Mouse (Mus musculus) mouse trophoblast stem cell (cell line): ENCODE measurements at regions not wholly inside any gene's neighbourhood (a gene's known extent, or its start where the extent isn't known, plus 50 kb on each side); places are given as distances from the start of the nearest gene placed in this dataset.
"Not testable (repeated sequence)": the region's sequence is repeated elsewhere in the genome, so short reads cannot be mapped to it uniquely, and the experiment has no call there.

Source experiments
- in situ Hi-C, 2 experiments: fragments of 300-500 bp; cut with MseI, MboI; formaldehyde crosslinking; loops; 2 replicates in 1 of 2; 3 replicates in 1 of 2; pipeline ENCODE4 v1.15.1; 2025

DNA sequence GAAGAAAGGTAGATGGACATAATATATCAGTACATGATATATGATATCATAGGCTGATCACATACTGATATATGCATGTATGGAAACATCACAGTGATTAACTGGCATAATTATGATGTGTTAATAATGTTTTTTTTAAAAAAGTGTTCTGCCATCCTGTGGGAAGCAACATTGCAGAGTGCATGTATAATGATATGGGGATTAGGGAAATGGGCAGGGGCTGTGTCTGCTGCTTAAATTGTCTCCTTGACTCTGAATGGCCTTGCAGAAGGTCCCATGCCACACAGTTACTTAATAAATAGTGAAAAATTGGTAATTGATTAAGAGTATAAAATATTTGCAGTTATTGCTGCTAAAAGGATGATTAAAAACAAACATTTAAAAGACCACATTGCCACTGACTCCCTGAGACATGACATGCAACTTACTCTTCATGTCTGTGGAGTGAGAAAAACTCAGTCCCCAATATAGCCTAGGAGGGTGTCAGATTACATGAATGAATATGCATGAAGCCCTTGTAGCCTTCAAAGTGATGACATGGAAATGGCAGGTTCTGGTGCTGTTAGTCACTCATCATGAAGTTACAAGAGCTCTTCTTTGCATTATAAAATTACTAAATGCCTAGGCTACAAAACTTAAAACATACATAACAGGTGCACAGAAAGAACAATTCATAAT lies 440.1 kb upstream of the Ube2e3 start:
- in situ Hi-C loops: no loop called here

DNA sequence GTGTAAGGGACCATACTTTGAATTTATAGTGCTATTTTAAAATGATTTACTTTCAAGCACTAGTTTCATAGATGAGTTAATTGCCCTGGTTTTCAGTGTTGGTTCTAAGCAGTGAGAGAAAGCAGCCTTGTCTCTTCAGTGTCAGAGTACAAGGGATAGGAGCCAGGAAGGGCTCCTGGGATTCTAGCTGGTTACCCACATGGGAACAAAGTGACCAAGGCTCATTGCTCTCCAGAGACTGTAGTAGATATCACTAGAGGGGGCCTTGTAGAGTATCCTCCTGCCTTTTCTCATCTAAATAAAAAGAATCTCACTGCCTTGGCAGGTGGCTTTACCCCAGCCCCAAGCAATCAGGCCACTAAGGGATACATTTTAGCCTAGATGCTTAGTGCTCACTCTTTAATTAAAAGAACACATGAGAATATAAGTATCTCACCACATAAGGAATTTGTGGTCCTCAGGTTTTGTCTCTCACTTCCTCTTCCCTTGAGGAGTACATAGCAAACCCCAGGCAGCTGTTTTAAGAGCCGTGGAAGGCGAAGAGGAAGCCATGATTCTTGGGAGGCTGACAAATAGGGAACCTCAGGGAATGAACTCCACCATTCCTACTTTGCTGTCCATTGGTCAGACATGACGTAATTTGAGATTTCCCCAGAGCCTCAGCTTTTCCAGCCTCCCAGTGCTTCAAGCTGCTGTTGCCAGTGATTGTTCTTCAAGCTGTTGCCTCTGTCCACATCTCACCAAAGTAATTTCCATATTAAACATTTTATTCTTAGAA lies 449.2 kb upstream of the Ube2e3 start:
- in situ Hi-C loops: no loop called here

DNA sequence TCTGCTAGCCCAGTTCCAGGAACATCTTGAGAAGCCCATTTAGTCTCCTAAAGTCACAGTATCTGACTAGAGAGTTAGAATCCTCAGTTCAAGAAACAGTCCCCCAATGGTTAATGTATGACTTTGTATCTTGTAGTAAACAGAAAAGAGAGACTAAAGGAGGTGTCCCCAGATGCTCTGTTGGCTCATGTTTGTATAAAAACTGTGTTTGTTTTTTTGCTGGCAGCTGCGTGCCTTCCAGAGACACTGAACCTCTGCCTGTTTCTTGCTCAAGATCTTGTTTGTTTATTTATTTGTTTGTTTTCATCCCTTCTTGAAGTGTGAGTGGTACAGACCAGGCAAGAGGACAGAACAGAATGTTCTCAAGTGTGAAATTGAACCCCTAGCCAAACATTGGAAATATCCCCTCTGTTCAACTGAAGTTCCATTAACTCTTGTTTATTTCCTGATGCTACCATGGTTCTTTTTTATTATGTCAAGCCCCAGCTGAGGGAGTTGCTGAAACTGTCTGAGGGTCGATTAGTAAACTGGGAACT lies 451.3 kb upstream of the Ube2e3 start:
- in situ Hi-C loops: no loop called here

DNA sequence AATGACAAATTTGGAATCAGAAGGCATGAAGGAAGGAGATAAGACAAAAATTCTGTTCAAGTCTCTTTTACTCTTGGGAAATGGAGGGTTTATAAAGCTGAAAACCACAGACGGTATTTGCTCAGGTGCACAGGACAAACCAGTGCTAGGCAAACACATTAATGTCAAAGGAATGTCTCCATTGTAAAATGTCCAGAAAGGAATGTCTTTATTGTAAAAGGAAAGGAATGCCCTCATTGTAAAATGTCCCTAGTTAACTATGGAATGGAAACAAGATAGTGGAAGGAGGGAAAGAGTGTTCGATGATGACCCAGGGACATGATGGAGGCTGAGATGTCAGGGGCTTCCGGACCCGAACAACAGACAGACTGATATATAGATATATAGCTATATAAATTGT lies 454.9 kb upstream of the Ube2e3 start:
- in situ Hi-C loops: no loop called here

DNA sequence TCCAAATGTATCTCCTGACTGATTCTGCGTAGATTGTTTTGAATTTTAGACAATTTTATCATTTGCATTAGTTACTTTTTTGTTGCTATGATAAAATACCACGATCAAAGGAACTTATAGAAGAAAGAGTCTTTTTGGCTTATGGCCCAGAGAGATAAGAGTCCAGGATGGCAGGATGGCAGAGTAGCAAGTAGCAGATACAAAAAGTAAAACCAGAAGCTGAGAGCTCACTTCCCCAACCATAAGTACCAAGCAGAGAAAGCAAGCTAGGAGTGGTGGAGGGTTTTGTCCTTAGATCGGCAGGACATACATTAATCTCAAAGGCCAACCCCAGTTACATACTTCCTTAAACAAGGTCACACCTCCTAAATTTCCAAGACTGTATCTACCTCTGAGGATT lies 457.7 kb upstream of the Cwc22 start:
- in situ Hi-C loops: no loop called here

DNA sequence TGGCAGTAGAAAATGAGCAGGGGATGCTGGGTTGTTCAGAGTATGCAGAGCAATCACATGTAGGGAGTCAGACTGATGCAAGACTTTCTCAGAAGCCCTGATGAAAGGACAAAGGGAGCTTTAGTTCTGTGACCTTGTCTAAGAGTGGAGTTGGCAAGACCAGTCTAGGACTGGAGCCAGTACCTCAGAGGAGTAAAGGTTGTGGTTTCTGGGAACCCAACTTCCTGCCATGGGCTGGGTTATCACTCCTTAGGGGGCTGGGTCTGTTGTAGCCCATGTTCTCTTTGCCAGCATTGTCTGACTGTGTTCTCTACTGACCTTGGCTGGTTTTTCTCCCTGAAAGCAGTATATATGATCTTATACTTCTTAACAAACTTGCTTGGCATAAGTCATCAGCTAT lies 453.1 kb upstream of the Cwc22 start:
- in situ Hi-C loops: no loop called here

DNA sequence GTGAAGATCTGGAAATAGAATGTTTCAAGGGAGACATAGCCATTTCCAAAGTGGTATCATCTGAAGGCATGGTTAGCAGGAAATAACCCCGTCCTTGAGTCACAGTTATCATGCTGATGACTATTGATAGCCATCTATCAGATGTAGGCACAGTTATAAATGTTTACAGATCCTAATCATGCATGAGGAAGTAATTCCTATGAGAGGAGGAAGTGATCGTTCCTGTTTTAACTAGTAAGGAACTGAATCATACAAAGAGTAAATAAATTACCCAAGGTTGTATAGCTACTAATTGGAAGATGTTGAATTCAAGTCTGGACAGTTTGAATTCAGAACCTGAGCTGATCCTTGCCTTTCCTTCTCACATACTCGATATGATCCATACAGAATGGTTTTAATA lies 450.7 kb upstream of the Cwc22 start:
- in situ Hi-C loops: no loop called here

DNA sequence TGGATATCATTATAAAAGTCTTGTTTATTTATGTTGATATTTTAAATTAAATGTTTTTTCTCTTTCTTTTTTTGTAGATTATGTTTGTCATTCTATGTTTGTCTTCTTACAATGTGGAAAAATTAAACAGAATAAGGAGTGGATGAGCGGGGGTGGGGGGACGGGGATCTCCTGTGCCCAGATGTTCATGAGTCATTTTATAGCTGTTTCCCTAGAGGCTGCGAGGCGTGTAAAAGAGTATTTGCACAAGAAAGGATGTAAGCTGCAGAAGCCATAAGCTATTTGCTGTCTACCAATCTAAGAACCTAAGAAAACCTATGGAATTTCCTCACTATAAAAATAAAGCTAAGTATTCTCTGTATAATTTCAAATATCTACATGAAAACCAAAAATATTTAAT lies 446.9 kb upstream of the Cwc22 start:
- in situ Hi-C loops: no loop called here

DNA sequence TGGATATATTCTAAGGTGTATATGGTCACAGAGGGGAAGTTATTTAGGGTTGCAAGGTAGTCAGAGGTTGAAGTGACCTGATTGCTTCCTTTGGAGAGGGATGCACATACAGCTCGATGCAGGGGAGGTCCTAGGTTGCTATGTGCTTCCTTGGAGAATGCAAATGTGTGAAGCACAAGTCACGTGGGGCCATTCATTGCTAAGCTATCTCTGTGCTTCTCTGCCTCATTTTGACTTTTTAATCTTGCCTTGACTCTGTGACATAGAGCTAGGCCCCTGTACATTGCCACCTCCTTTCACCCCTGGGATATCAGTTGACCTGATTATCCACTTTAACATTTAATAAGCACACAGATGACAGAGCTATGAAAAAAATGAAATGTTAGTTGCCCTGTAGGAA lies 446.2 kb upstream of the Cwc22 start:
- in situ Hi-C loops: no loop called here

DNA sequence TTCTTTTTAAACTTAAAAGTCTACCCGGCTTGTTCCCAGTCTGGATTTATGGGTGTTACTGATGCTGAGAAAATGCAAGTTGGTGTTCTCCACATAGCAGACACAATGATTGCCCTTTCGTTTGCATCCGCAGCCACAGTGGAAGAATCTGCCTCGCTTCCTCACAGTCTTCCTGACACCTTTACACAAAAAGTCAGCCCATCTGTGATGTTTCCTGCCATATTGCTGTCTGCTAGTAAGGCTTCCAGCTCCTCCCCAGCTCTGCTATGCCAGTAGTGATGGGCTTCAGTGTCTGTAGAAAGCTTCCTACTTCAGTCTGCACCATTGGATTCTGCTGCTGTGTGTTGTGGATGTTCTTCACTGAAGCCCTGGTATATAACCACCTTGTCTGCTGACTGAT lies 441.8 kb upstream of the Cwc22 start:
- in situ Hi-C loops: no loop called here

DNA sequence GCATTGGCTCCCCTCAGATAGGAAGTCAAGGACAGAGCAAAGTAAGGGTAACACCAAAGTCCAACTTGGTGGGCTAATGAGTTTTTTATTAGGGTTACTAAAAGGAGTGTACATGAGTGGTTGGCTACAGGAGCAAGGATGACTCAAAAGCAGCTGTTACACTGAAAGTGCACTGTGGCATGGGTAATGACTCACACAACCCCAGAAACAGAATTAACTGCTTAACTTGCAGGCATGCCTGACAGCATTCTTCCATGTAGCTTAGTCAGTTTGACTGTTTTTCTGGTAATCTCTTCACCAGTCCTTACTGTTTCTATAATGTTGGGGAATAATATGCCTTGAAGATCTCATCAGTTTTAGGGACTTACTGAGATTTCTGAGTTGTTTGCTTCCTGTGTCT lies 435.1 kb upstream of the Cwc22 start:
- in situ Hi-C loops: no loop called here

DNA sequence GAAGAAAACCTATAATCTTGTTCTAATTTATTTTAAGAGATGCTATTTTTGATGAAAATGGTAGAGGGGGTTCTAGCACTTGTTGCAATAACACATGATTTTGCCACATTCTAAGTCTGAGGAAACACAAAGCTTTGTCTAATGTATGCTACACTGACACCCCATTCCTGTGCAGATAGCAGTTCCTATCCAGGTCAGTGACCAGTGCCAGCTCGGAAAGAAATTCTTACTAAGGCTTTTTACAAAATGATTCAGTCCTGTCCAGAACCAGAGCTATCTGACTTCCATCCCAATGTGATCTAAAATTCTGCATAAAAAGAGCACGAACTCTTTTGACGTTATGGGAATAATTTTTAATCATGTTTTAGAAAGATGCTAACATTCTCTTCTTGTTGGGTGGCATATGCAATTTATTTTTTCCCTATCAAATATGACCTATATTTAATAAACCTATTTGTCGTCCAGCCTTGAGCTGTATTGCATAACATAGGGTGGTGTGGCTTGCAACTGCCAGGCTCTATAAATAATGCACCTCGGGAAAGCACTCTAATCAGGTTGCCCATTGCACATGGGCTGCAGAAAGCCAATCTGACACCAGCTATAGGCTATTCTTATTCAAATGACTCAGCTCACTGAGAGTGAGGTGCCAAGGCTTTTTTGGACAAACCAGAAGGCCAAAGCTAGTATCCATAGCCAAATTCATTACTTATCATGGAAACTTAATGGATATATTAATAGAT lies 385.7 kb upstream of the Cwc22 start:
- in situ Hi-C loops: no loop called here

DNA sequence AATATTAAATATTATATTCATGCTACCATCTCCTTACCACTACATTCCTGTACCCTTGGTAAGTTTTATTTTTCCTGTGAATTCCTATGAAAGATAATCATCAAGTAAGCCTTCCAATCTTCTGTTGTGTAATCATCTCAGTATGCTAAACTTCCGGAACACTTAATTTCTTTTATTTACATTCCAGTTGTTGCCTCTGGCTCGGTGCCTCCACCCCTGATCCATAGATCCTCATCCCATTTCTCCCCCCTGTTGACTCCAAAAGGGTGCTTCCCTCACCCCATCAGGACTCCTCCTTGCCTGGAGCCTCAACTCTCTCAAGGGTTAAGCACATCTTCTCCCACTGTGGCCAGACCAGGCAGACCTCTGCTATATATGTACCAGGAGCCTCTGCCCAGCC lies 379.9 kb upstream of the Cwc22 start:
- in situ Hi-C loops: no loop called here

DNA sequence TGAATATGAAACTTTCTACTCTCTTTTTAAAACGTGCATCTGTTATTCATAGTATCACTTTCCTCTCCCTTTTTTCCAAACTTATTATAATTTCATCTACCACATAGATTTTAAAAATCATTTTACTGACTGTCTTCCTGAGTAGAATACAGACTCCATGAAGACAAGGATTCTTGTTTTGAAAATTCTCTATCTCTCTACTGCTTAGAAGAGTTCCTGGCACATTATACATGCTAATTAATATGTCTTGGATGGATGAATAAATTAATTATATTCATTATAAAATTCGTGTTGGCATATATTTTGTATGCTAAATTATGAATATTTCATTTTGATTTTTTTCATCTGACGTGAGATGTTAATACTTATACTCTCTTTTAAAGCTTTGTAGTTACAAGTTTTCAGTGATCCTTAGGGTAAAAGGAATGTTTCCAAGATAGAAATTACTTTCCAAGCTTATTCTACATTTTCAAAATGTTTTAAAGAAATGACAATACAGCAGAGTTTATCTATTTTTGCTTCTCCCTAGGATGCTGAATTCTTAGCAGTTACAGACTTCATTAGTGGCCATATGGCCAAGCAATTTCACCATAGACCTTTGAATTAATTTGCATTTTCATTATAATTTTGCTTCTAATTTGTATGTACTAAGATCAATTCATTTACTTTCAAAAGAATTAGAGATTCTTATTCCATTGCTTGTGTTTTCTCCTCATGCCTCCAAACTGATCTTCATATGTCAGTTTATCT lies 376.2 kb upstream of the Cwc22 start:
- in situ Hi-C loops: no loop called here

DNA sequence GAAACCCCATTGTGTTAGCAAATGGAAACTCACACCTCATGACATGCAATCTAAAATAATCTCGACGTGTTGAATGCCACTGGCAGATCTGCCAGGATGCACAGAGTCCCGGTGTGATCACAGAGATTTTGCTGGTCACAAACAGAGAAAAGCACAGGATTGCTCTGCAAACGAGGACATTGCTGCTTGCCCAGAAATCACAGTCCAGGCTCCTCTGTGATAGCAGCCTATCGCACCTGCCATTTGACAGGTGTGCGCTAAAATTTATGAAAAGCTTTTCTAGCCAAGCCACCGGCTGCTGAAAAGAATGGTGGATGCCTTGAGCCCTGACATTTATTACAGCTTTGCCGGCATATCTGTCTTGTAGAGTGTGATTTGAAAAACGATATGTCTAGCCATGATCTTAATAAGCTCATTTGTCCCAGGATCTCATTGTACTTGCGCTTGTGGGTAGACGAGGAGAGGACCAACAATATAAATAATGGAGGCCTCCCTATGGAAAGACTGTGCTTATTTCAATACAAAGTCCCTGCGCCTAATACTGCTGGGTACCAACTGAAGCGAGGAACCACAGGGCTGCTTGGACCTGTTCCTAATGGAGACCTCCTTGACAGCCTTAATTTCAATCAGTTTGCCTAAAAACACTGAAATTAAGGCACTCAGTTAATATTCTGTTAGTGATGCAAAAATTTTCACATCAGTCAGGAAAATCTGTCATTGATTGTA lies 365.8 kb upstream of the Cwc22 start:
- in situ Hi-C loops: no loop called here

DNA sequence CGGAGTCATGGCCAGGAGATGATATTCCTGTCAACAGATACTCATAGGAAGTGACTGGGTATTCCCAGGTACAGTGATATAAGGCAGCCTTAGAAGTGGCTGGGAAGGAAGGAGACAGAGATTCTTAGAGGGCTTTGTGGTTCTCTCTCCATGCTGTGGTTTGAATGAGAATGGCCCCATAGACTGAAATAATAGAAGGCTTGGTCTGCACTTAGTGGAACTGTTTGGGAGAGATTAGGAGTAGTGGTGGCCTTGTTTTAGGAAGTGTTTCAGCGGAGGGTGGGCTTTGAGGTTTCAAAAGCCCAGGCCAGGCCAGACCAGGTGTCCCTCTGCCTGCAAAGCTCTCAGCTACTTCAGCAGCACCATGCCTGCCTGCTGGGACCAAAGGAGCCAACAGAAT lies 363.2 kb upstream of the Cwc22 start:
- in situ Hi-C loops: no loop called here

DNA sequence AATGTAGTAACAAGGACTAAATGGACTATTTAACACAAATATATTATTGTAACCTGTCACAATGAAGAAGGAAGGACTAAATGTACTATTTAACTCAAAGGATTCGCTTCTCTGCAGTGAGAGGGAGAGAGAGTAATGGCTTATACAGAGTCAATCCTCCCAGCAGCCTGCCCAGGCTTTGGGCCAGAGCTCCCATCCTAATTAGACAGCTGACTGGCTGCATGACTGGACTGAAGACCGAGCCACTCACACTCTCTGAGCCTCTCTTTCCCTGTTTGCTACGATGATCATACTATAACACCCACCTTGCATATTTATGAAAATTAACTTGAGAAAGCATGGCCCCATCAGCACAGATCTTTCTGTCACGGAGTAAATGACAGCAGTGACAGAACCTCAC lies 360.7 kb upstream of the Cwc22 start:
- in situ Hi-C loops: no loop called here

DNA sequence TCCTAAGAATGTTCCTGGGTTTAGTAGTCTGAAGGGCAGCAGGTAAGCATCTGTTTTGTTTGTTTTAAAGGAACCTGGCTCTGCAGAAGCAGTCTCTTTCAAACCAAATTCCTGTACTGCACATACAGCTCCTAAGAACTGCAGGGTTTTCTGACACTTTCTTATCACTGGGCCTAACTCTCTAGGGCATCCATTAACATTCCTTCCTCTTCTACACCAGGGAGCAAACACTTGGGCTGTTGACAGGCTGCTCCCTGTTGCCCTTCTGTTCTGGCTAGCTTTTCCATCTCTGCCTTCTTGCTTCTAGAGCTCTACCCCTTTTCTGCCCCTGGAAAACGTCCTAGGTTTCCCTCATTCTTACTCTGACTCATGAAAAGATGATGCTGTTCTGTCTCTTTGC lies 345.5 kb upstream of the Cwc22 start:
- in situ Hi-C loops: no loop called here

DNA sequence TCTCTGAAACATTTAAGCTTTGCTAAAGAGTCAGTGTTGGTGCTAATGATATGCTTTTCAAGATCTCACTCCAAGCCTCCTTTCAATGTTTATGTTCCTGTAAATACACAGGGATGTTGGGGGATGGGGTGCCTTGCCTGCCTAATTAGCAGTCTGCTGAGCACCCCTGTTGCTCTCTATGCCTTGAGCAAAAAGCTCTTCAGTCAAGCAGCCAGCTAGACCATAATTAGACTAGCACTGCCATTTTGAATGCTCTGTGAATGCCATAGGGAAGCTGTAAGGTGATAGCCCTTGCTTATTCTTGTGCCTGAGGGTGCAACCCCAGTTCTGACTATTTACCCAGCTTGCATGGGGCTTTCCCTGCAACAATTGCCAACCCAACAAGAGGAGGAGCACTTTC lies 338.6 kb upstream of the Cwc22 start:
- in situ Hi-C loops: no loop called here

DNA sequence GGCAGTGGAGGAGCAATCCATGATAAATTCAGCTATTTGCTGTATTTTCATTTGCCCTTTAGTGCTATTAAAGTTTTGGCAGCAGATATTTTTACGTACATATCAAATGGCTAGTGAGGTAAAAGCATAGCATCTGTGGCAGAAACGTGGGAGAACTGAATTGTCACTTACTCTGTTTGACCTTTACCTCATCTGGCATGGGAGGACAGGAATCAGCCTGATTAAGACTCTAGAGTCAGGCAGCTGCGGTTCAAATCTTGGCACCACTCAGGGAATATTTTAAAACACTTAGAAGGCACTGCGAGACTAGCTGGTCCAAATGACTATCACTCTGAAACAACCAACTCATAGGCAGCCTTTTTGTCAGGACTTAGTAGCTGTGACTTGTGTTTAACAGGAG lies 337.4 kb upstream of the Cwc22 start:
- in situ Hi-C loops: no loop called here

DNA sequence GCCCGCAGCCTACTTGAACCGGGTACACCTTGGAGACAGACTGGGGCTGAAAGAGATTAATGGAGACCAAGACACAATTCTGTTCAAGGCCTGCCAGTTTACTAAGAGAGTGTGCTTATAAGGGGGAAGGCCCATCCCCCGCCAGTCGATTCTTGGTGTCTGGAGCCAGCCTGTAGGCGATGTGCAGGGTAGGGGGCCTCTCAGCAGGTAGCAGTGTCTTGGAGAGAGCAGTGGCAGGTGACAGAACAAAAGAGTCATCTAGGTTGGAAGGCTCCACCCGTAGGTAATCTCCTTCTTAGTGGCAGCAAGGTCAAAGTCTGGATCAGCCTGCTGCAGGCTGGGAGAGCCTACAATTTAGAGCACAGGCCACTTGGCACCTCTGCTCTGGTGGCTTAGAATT lies 335.7 kb upstream of the Cwc22 start:
- in situ Hi-C loops: not testable (repeated sequence)
